Mouse (Mus musculus): ENCODE data around the gene Grem2. TPM values are rescaled to one million over a fixed set of nuclear protein-coding genes. Genes with fewer than 3 reads are reported as not detected.

Grem2 gene
- total RNA-seq, 4 experiments from 2014 or later: 21.4 to 23.4 (median 22.4) TPM

- DNase-seq (ENCODE audit: low spot score in 2 of 2): no peak
Observed at GRCm38 (mm10) chr1:174788617-174789016, 133.0 kb downstream of the Grem2 start.

Measured in left cerebral cortex, adult 8-10 months (tissue).